Mouse (Mus musculus): ENCODE results near the gene Tbccd1. TPM values are rescaled to one million over a fixed set of nuclear protein-coding genes. Genes with fewer than 3 reads are reported as not detected.
"Not testable (repeated sequence)": the region's sequence is repeated elsewhere in the genome, so short reads cannot be mapped to it uniquely, and the experiment has no call there.

The Tbccd1 gene
- polyA plus RNA-seq, 1 experiment from 2014 or later, result 31.6 TPM

GRCm38 (mm10) chr16:22800026-22800848 is 57.2 kb downstream of the Tbccd1 start:
- H3K4me2 ChIP-seq (ENCODE audit: low read depth, low read length), result no peak overlapping the region
- no peak for ATAC-seq

GRCm38 (mm10) chr16:22798520-22798919 is 58.9 kb downstream of the Tbccd1 start:
- Histone ChIP-seq H3K36me3 (ENCODE audit: control insufficient read depth, insufficient read depth, low read length) (no peaks in the 10 kb centered on the region), H3K4me2 (ENCODE audit: low read depth, low read length) (no peak overlapping the region), H3K9ac (ENCODE audit: low read depth, low read length) (no peak overlapping the region), H3K27ac (ENCODE audit: low read length) (no peak overlapping the region), H3K4me1 (ENCODE audit: control insufficient read depth, insufficient read depth, low read length) (no peaks in the 10 kb centered on the region), H3K27me3 (replicated peaks; ENCODE audit: control insufficient read depth, insufficient read depth, low read length) (no peaks in the 10 kb centered on the region), H3K4me3 (ENCODE audit: low read length) (no peak overlapping the region), H3K9me3 (ENCODE audit: control insufficient read depth, low read length) (no peaks in the 10 kb centered on the region)
- 78% methylated on average over 3 of the region's 3 CpGs for WGBS
- ATAC-seq, result no peak

More at GRCm38 (mm10) chr16:22800026-22800848, 57.2 kb downstream of the Tbccd1 start:
- Histone ChIP-seq H3K9me3 (ENCODE audit: control insufficient read depth, low read length) (no peaks in the 10 kb centered on the region), H3K4me3 (ENCODE audit: low read length) (no peak overlapping the region), H3K4me1 (ENCODE audit: control insufficient read depth, insufficient read depth, low read length) (no peaks in the 10 kb centered on the region), H3K27me3 (replicated peaks; ENCODE audit: control insufficient read depth, insufficient read depth, low read length) (no peaks in the 10 kb centered on the region), H3K36me3 (ENCODE audit: control insufficient read depth, insufficient read depth, low read length) (no peaks in the 10 kb centered on the region), H3K27ac (ENCODE audit: low read length) (no peak overlapping the region), H3K9ac (ENCODE audit: low read depth, low read length) (no peak overlapping the region)
- 65% methylated on average over 6 of the region's 6 CpGs for WGBS

- H3K27ac ChIP-seq (ENCODE audit: low read length), result no peak overlapping the region
- H3K27me3 ChIP-seq (replicated peaks; ENCODE audit: control insufficient read depth, insufficient read depth, low read length), result no peaks in the 10 kb centered on the region
- no peak overlapping the region for H3K4me3 ChIP-seq (ENCODE audit: low read length)
- ATAC-seq, result no peak
- no peak overlapping the region for H3K4me2 ChIP-seq (ENCODE audit: low read depth, low read length)
- H3K4me1 ChIP-seq (ENCODE audit: control insufficient read depth, insufficient read depth, low read length), result no peaks in the 10 kb centered on the region
- H3K9ac ChIP-seq (ENCODE audit: low read depth, low read length), result no peak overlapping the region
- 68% methylated on average over 5 of the region's 5 CpGs for whole genome bisulfite sequencing
- no peaks in the 10 kb centered on the region for H3K9me3 ChIP-seq (ENCODE audit: control insufficient read depth, low read length)
- no peaks in the 10 kb centered on the region for H3K36me3 ChIP-seq (ENCODE audit: control insufficient read depth, insufficient read depth, low read length)
These were observed 59.9 kb downstream of the Tbccd1 start for GRCm38 (mm10) chr16:22797521-22797920.

GRCm38 (mm10) chr16:22795497-22795896 is 62.0 kb downstream of the Tbccd1 start:
- H3K9me3 ChIP-seq (ENCODE audit: control insufficient read depth, low read length), result no peaks in the 10 kb centered on the region
- WGBS, result 83% methylated on average over 3 of the region's 3 CpGs
- H3K4me1 ChIP-seq (ENCODE audit: control insufficient read depth, insufficient read depth, low read length), result no peaks in the 10 kb centered on the region
- ATAC-seq, result no peak
- H3K27ac ChIP-seq (ENCODE audit: low read length), result no peak overlapping the region
- H3K4me2 ChIP-seq (ENCODE audit: low read depth, low read length), result no peak overlapping the region
- no peak overlapping the region for H3K9ac ChIP-seq (ENCODE audit: low read depth, low read length)
- no peaks in the 10 kb centered on the region for H3K27me3 ChIP-seq (replicated peaks; ENCODE audit: control insufficient read depth, insufficient read depth, low read length)
- no peaks in the 10 kb centered on the region for H3K36me3 ChIP-seq (ENCODE audit: control insufficient read depth, insufficient read depth, low read length)
- no peak overlapping the region for H3K4me3 ChIP-seq (ENCODE audit: low read length)

- WGBS, result 32% methylated on average over 2 of the region's 2 CpGs
- Histone ChIP-seq H3K4me2 (ENCODE audit: low read depth, low read length) (no peak overlapping the region), H3K9ac (ENCODE audit: low read depth, low read length) (no peak overlapping the region), H3K27ac (ENCODE audit: low read length) (no peak overlapping the region), H3K27me3 (replicated peaks; ENCODE audit: control insufficient read depth, insufficient read depth, low read length) (no peaks in the 10 kb centered on the region), H3K36me3 (ENCODE audit: control insufficient read depth, insufficient read depth, low read length) (no peaks in the 10 kb centered on the region), H3K9me3 (ENCODE audit: control insufficient read depth, low read length) (no peaks in the 10 kb centered on the region; the same call in 1 of the 2 replicates), H3K4me1 (ENCODE audit: control insufficient read depth, insufficient read depth, low read length) (no peaks in the 10 kb centered on the region), H3K4me3 (ENCODE audit: low read length) (no peak overlapping the region)
- ATAC-seq, result no peak
These were observed 66.2 kb downstream of the Tbccd1 start for GRCm38 (mm10) chr16:22791235-22791634.

GRCm38 (mm10) chr16:22789908-22790367 is 67.5 kb downstream of the Tbccd1 start:
- H3K9me3 ChIP-seq (ENCODE audit: control insufficient read depth, low read length), result no peaks in the 10 kb centered on the region; the same call in 1 of the 2 replicates
- no peaks in the 10 kb centered on the region for H3K27me3 ChIP-seq (replicated peaks; ENCODE audit: control insufficient read depth, insufficient read depth, low read length)
- WGBS, result 50% methylated on average over 10 of the region's 10 CpGs
- H3K4me1 ChIP-seq (ENCODE audit: control insufficient read depth, insufficient read depth, low read length), result no peaks in the 10 kb centered on the region
- no peaks in the 10 kb centered on the region for H3K36me3 ChIP-seq (ENCODE audit: control insufficient read depth, insufficient read depth, low read length)
- no peak overlapping the region for H3K4me2 ChIP-seq (ENCODE audit: low read depth, low read length)
- ATAC-seq, result no peak
- H3K9ac ChIP-seq (ENCODE audit: low read depth, low read length), result 0 out of 2 replicates have a peak overlapping the region, but pooled peaks have one; percentile 11
- H3K27ac ChIP-seq (ENCODE audit: low read length), result no peak overlapping the region
- H3K4me3 ChIP-seq (ENCODE audit: low read length), result no peak overlapping the region

- Histone ChIP-seq H3K36me3 (ENCODE audit: control insufficient read depth, insufficient read depth, low read length) (no peaks in the 10 kb centered on the region), H3K4me1 (ENCODE audit: control insufficient read depth, insufficient read depth, low read length) (no peaks in the 10 kb centered on the region), H3K4me3 (ENCODE audit: low read length) (no peak overlapping the region), H3K9ac (ENCODE audit: low read depth, low read length) (no peak overlapping the region), H3K9me3 (ENCODE audit: control insufficient read depth, low read length) (no peaks in the 10 kb centered on the region), H3K27me3 (replicated peaks; ENCODE audit: control insufficient read depth, insufficient read depth, low read length) (no peaks in the 10 kb centered on the region), H3K27ac (ENCODE audit: low read length) (no peak overlapping the region), H3K4me2 (ENCODE audit: low read depth, low read length) (no peak overlapping the region)
- 83% methylated on average over 5 of the region's 5 CpGs for WGBS
- no peak for ATAC-seq
These were observed 74.8 kb downstream of the Tbccd1 start for GRCm38 (mm10) chr16:22782686-22783085.

GRCm38 (mm10) chr16:22779228-22779835 is 78.1 kb downstream of the Tbccd1 start:
- Histone ChIP-seq H3K4me1 (ENCODE audit: control insufficient read depth, insufficient read depth, low read length) (no peaks in the 10 kb centered on the region), H3K4me3 (ENCODE audit: low read length) (no peak overlapping the region), H3K4me2 (ENCODE audit: low read depth, low read length) (no peak overlapping the region), H3K27me3 (replicated peaks; ENCODE audit: control insufficient read depth, insufficient read depth, low read length) (no peaks in the 10 kb centered on the region), H3K27ac (ENCODE audit: low read length) (no peak overlapping the region), H3K9ac (ENCODE audit: low read depth, low read length) (no peak overlapping the region), H3K9me3 (ENCODE audit: control insufficient read depth, low read length) (no peaks in the 10 kb centered on the region), H3K36me3 (ENCODE audit: control insufficient read depth, insufficient read depth, low read length) (no peaks in the 10 kb centered on the region)
- WGBS, result 87% methylated on average over 3 of the region's 3 CpGs
- ATAC-seq, result no peak

GRCm38 (mm10) chr16:22778296-22778695 is 79.2 kb downstream of the Tbccd1 start:
- not testable (repeated sequence) for H3K27me3 ChIP-seq (replicated peaks; ENCODE audit: control insufficient read depth, insufficient read depth, low read length); H3K4me2 ChIP-seq (ENCODE audit: low read depth, low read length); H3K36me3 ChIP-seq (ENCODE audit: control insufficient read depth, insufficient read depth, low read length); H3K4me3 ChIP-seq (ENCODE audit: low read length); H3K9me3 ChIP-seq (ENCODE audit: control insufficient read depth, low read length); ATAC-seq; H3K9ac ChIP-seq (ENCODE audit: low read depth, low read length); H3K27ac ChIP-seq (ENCODE audit: low read length); H3K4me1 ChIP-seq (ENCODE audit: control insufficient read depth, insufficient read depth, low read length)
- WGBS, result 89% methylated on average over 12 of the region's 12 CpGs
